Mouse (Mus musculus): Measurements from ENCODE around the gene Klc1. TPM values are rescaled to one million over a fixed set of nuclear protein-coding genes. Genes with fewer than 3 reads are reported as not detected.
A peak's percentile ranks its signal among the peaks of the same experiment; 100 is the strongest.

Gene Klc1
- polyA plus RNA-seq, 1 experiment from 2014 or later, result 95.5 TPM

GRCm38 (mm10) chr12:111808775-111809174 is 50.1 kb downstream of the Klc1 start:
- Histone ChIP-seq H3K4me1 (ENCODE audit: control insufficient read depth, insufficient read depth, low read length) (peaks cover 17% of the 10 kb centered on the region), H3K9ac (ENCODE audit: low read length) (no peak overlapping the region), H3K27me3 (ENCODE audit: control insufficient read depth, insufficient read depth, low read length) (no peaks in the 10 kb centered on the region), H3K4me2 (ENCODE audit: low read depth, severe bottlenecking) (no peak overlapping the region), H3K9me3 (ENCODE audit: control insufficient read depth, low read length) (no peaks in the 10 kb centered on the region), H3K36me3 (ENCODE audit: control insufficient read depth, insufficient read depth, low read length) (peaks cover 18% of the 10 kb centered on the region), H3K27ac (replicated peaks; ENCODE audit: low read depth, low read length) (no peak overlapping the region), H3K4me3 (ENCODE audit: low read depth, low read length) (no peak overlapping the region)
- 90% methylated on average over 6 of the region's 6 CpGs for WGBS
- DNase-seq (ENCODE audit: low spot score) (no peak), ATAC-seq (ENCODE audit: insufficient number of reproducible peaks, low FRiP score, low TSS enrichment, low read depth) (no peak)

DNA sequence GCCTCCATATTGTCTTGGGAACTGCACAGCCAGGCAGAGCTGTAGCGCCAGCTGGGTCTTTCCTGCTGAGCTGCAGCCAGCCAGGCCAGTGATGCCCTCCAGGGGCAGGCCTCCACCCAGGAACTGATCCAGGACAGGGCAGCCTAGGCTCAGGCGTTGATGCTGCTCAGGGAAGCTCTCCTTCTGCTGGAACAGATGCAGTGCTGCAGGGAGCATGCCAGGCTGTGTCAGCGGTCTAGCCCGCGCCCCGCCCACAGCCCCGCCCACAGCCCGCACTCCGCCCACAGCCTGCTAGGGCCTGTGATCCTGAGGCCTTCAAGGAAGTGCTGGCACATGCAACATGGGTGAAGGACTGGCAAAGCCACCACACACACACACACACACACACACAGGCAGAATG is 51.1 kb downstream of the Klc1 start:
- peaks cover 18% of the 10 kb centered on the region for H3K4me1 ChIP-seq (ENCODE audit: control insufficient read depth, insufficient read depth, low read length)
- H3K36me3 ChIP-seq (ENCODE audit: control insufficient read depth, insufficient read depth, low read length), result peaks cover 11% of the 10 kb centered on the region
- no peak overlapping the region for H3K27ac ChIP-seq (replicated peaks; ENCODE audit: low read depth, low read length)
- H3K27me3 ChIP-seq (ENCODE audit: control insufficient read depth, insufficient read depth, low read length), result no peaks in the 10 kb centered on the region
- no peaks in the 10 kb centered on the region for H3K9me3 ChIP-seq (ENCODE audit: control insufficient read depth, low read length)
- peak; percentile 76 for DNase-seq (ENCODE audit: low spot score)
- peak overlapping the region; percentile 12; the same call in 1 of the 2 replicates for H3K4me3 ChIP-seq (ENCODE audit: low read depth, low read length)
- WGBS, result 6% methylated on average over 9 of the region's 9 CpGs
- no peak overlapping the region for H3K4me2 ChIP-seq (ENCODE audit: low read depth, severe bottlenecking)
- 0 out of 2 replicates have a peak overlapping the region, but pooled peaks have one; percentile 34 for H3K9ac ChIP-seq (ENCODE audit: low read length)
- peak; percentile 7; the same call in 1 of the 2 replicates for ATAC-seq (ENCODE audit: insufficient number of reproducible peaks, low FRiP score, low TSS enrichment, low read depth)

GRCm38 (mm10) chr12:111812075-111812474 is 53.4 kb downstream of the Klc1 start:
- H3K27me3 ChIP-seq (ENCODE audit: control insufficient read depth, insufficient read depth, low read length), result no peaks in the 10 kb centered on the region
- H3K4me1 ChIP-seq (ENCODE audit: control insufficient read depth, insufficient read depth, low read length), result peaks cover 30% of the 10 kb centered on the region
- no peak for ATAC-seq (ENCODE audit: insufficient number of reproducible peaks, low FRiP score, low TSS enrichment, low read depth)
- H3K9ac ChIP-seq (ENCODE audit: low read length), result no peak overlapping the region
- no peaks in the 10 kb centered on the region for H3K9me3 ChIP-seq (ENCODE audit: control insufficient read depth, low read length)
- H3K27ac ChIP-seq (replicated peaks; ENCODE audit: low read depth, low read length), result no peak overlapping the region
- H3K4me2 ChIP-seq (ENCODE audit: low read depth, severe bottlenecking), result no peak overlapping the region
- WGBS, result 89% methylated on average over 12 of the region's 13 CpGs
- H3K36me3 ChIP-seq (ENCODE audit: control insufficient read depth, insufficient read depth, low read length), result peaks cover 5% of the 10 kb centered on the region; the same call in 1 of the 2 replicates
- no peak overlapping the region for H3K4me3 ChIP-seq (ENCODE audit: low read depth, low read length)
- DNase-seq (ENCODE audit: low spot score), result no peak

- H3K4me1 ChIP-seq (ENCODE audit: control insufficient read depth, insufficient read depth, low read length), result peaks cover 30% of the 10 kb centered on the region
- H3K4me3 ChIP-seq (ENCODE audit: low read depth, low read length), result peak overlapping the region; percentile 8; the same call in 1 of the 2 replicates
- H3K27me3 ChIP-seq (ENCODE audit: control insufficient read depth, insufficient read depth, low read length), result no peaks in the 10 kb centered on the region
- DNase-seq (ENCODE audit: low spot score) (no peak), ATAC-seq (ENCODE audit: insufficient number of reproducible peaks, low FRiP score, low TSS enrichment, low read depth) (no peak)
- H3K4me2 ChIP-seq (ENCODE audit: low read depth, severe bottlenecking), result peak overlapping the region; percentile 54
- no peak overlapping the region for H3K27ac ChIP-seq (replicated peaks; ENCODE audit: low read depth, low read length)
- peak overlapping the region; percentile 53 for H3K9ac ChIP-seq (ENCODE audit: low read length)
- 0 out of 2 replicates have a peak, but pooled peaks cover 2% of the 10 kb centered on the region for H3K36me3 ChIP-seq (ENCODE audit: control insufficient read depth, insufficient read depth, low read length)
- no peaks in the 10 kb centered on the region for H3K9me3 ChIP-seq (ENCODE audit: control insufficient read depth, low read length)
- WGBS, result 72% methylated on average over 12 of the region's 12 CpGs
These were observed 54.0 kb downstream of the Klc1 start for GRCm38 (mm10) chr12:111812611-111813010.

- peak; percentile 4; the same call in 1 of the 2 replicates for ATAC-seq (ENCODE audit: insufficient number of reproducible peaks, low FRiP score, low TSS enrichment, low read depth)
- Histone ChIP-seq H3K27me3 (ENCODE audit: control insufficient read depth, insufficient read depth, low read length) (no peaks in the 10 kb centered on the region), H3K9ac (ENCODE audit: low read length) (peak overlapping the region; percentile 53), H3K4me2 (ENCODE audit: low read depth, severe bottlenecking) (peak overlapping the region; percentile 54), H3K27ac (replicated peaks; ENCODE audit: low read depth, low read length) (no peak overlapping the region), H3K9me3 (ENCODE audit: control insufficient read depth, low read length) (no peaks in the 10 kb centered on the region), H3K4me1 (ENCODE audit: control insufficient read depth, insufficient read depth, low read length) (peaks cover 30% of the 10 kb centered on the region), H3K4me3 (ENCODE audit: low read depth, low read length) (peak overlapping the region; percentile 60), H3K36me3 (ENCODE audit: control insufficient read depth, insufficient read depth, low read length) (no peaks in the 10 kb centered on the region)
- 4% methylated on average over 24 of the region's 27 CpGs for WGBS
- no peak for DNase-seq (ENCODE audit: low spot score)
These were observed 54.6 kb downstream of the Klc1 start for GRCm38 (mm10) chr12:111813111-111813765.

- no peaks in the 10 kb centered on the region for H3K27me3 ChIP-seq (ENCODE audit: control insufficient read depth, insufficient read depth, low read length)
- H3K4me2 ChIP-seq (ENCODE audit: low read depth, severe bottlenecking), result peak within 1 kb of the TSS; percentile 77
- peaks cover 30% of the 10 kb centered on the region for H3K4me1 ChIP-seq (ENCODE audit: control insufficient read depth, insufficient read depth, low read length)
- no peaks in the 10 kb centered on the region for H3K9me3 ChIP-seq (ENCODE audit: control insufficient read depth, low read length)
- no peaks in the 10 kb centered on the region for H3K36me3 ChIP-seq (ENCODE audit: control insufficient read depth, insufficient read depth, low read length)
- DNase-seq (ENCODE audit: low spot score) (peak; percentile 98), ATAC-seq (ENCODE audit: insufficient number of reproducible peaks, low FRiP score, low TSS enrichment, low read depth) (peak; percentile 99)
- H3K9ac ChIP-seq (ENCODE audit: low read length), result peak within 1 kb of the TSS; percentile 69
- H3K27ac ChIP-seq (replicated peaks; ENCODE audit: low read depth, low read length), result peak within 1 kb of the TSS; percentile 69
- peak within 1 kb of the TSS; percentile 85 for H3K4me3 ChIP-seq (ENCODE audit: low read depth, low read length)
- under 1% methylated on average over 86 of the region's 87 CpGs for WGBS
These were observed 55.3 kb downstream of the Klc1 start, which contains the start of the genes Xrcc3 and Zfyve21 for GRCm38 (mm10) chr12:111813766-111814617. Xrcc3 (minus strand) TSS chr12:111813873. Zfyve21 (plus strand) TSS chr12:111814170.

GRCm38 (mm10) chr12:111814769-111815762 is 56.4 kb downstream of the Klc1 start:
- Histone ChIP-seq H3K4me1 (ENCODE audit: control insufficient read depth, insufficient read depth, low read length) (peaks cover 23% of the 10 kb centered on the region), H3K4me3 (ENCODE audit: low read depth, low read length) (peak overlapping the region; percentile 85), H3K27ac (replicated peaks; ENCODE audit: low read depth, low read length) (no peak overlapping the region; the same call in 1 of the 2 replicates), H3K4me2 (ENCODE audit: low read depth, severe bottlenecking) (peak overlapping the region; percentile 77), H3K9ac (ENCODE audit: low read length) (peak overlapping the region; percentile 69), H3K9me3 (ENCODE audit: control insufficient read depth, low read length) (no peaks in the 10 kb centered on the region), H3K36me3 (ENCODE audit: control insufficient read depth, insufficient read depth, low read length) (no peaks in the 10 kb centered on the region), H3K27me3 (ENCODE audit: control insufficient read depth, insufficient read depth, low read length) (no peaks in the 10 kb centered on the region)
- no peak for ATAC-seq (ENCODE audit: insufficient number of reproducible peaks, low FRiP score, low TSS enrichment, low read depth)
- DNase-seq (ENCODE audit: low spot score), result no peak
- 34% methylated on average over 19 of the region's 19 CpGs for WGBS

Data from limb, embryonic 11.5 days (tissue).